Mouse (Mus musculus) lung, embryonic 14.5 days (tissue): Measurements from ENCODE around the gene Npas4. TPM values are rescaled to one million over a fixed set of nuclear protein-coding genes. Genes with fewer than 3 reads are reported as not detected.
"Not testable (repeated sequence)": the region's sequence is repeated elsewhere in the genome, so short reads cannot be mapped to it uniquely, and the experiment has no call there.

ENCODE experiments used
- ATAC-seq: fragments of 200-750 bp; cut with Nextera tagmentation; 2 replicates; pipeline ENCODE4 v1.8.0; 2017; ENCODE audit warnings: mild to moderate bottlenecking, moderate TSS enrichment, moderate library complexity; ENCODE audit not compliant: insufficient read depth
- DNase-seq: peaks from one replicate; pipeline ENCODE4 v3.0.0-alpha.2; 2015
- H3K27ac ChIP-seq: fragments of 300-500 bp; sonication (generic); 2 replicates; pipeline ENCODE4 v1.5.1; 2014; ENCODE audit warnings: low read depth, mild to moderate bottlenecking, moderate library complexity
- H3K27me3 ChIP-seq: fragments of 300-500 bp; sonication (generic); 2 replicates; pipeline ENCODE4 v1.6.1; 2014; ENCODE audit warnings: low read length, control low read depth; ENCODE audit not compliant: insufficient read depth
- H3K36me3 ChIP-seq: fragments of 300-500 bp; sonication (generic); 2 replicates; pipeline ENCODE4 v1.6.1; 2014; ENCODE audit warnings: control low read depth; ENCODE audit not compliant: insufficient read depth
- H3K4me1 ChIP-seq: fragments of 300-500 bp; sonication (generic); 2 replicates; pipeline ENCODE4 v1.6.1; 2014; ENCODE audit warnings: antibody characterized with exemption, control low read depth; ENCODE audit not compliant: insufficient read depth
- H3K4me2 ChIP-seq: fragments of 300-500 bp; sonication (generic); 2 replicates; pipeline ENCODE4 v1.6.1; 2014; ENCODE audit warnings: mild to moderate bottlenecking
- H3K4me3 ChIP-seq: fragments of 300-500 bp; sonication (generic); 2 replicates; pipeline ENCODE4 v1.5.1; 2014; ENCODE audit warnings: low read depth, low read length
- H3K9ac ChIP-seq: fragments of 300-500 bp; sonication (generic); 2 replicates; pipeline ENCODE4 v1.6.1; 2014
- H3K9me3 ChIP-seq: fragments of 300-500 bp; sonication (generic); 2 replicates; pipeline ENCODE4 v1.6.1; 2016; ENCODE audit warnings: low read depth, low read length, control low read depth
- CTCF ChIP-seq: IDR thresholded peaks from 2 replicates; pipeline ENCODE4 v1.5.1; 2016; ENCODE audit warnings: antibody characterized with exemption, low read depth
- WGBS: fragments of 180-500 bp; shearing (Covaris S2); extraction: QIAGEN DNeasy Blood & Tissue Kit; methylation state at CpG from one replicate; pipeline ENCODE4 v1.1.7; 2014; 5-methylcytosine and 5-hydroxymethylcytosine counted together
- polyA plus RNA-seq: library from polyadenylated mRNA; unstranded; fragments of >200 nt; fragmentation: Nextera tagmentation; extraction: Ambion mirVana; gene quantifications from 2 replicates; pipeline ENCODE4 v1.2.1, GENCODE M21; 2014

The Npas4 gene
- polyA plus RNA-seq, 1 experiment from 2014 or later = not detected

- H3K36me3 ChIP-seq = no peaks in the 10 kb centered on the region
- peak; percentile 78 for DNase-seq
- TF ChIP-seq CTCF = peak; percentile 60
- H3K4me1 ChIP-seq = peaks cover 8% of the 10 kb centered on the region
- H3K9ac ChIP-seq = no peak overlapping the region
- H3K27ac ChIP-seq = no peak overlapping the region
- H3K4me3 ChIP-seq = no peak overlapping the region
- H3K9me3 ChIP-seq = no peaks in the 10 kb centered on the region
- WGBS = 14% methylated on average over 8 of the region's 8 CpGs
- no peak for ATAC-seq
- H3K4me2 ChIP-seq = no peak overlapping the region
- H3K27me3 ChIP-seq = no peaks in the 10 kb centered on the region
Observed at GRCm38 (mm10) chr19:5014961-5015398, 24.9 kb upstream of the Npas4 start.

GRCm38 (mm10) chr19:5013138-5013537, 23.0 kb upstream of the Npas4 start:
- Histone ChIP-seq H3K9ac (no peak overlapping the region), H3K9me3 (no peaks in the 10 kb centered on the region), H3K4me3 (no peak overlapping the region), H3K27me3 (no peaks in the 10 kb centered on the region), H3K36me3 (no peaks in the 10 kb centered on the region), H3K4me2 (no peak overlapping the region), H3K4me1 (peaks cover 8% of the 10 kb centered on the region), H3K27ac (no peak overlapping the region)
- no peak for TF ChIP-seq CTCF
- ATAC-seq (no peak), DNase-seq (no peak)
- WGBS = 56% methylated on average over 8 of the region's 8 CpGs

GRCm38 (mm10) chr19:5004925-5005324, 14.8 kb upstream of the Npas4 start:
- WGBS = 60% methylated on average over 4 of the region's 4 CpGs
- no peaks in the 10 kb centered on the region for H3K27me3 ChIP-seq
- no peak for TF ChIP-seq CTCF

GRCm38 (mm10) chr19:5003644-5004043, 13.5 kb upstream of the Npas4 start:
- not testable (repeated sequence) for H3K27me3 ChIP-seq, H3K4me1 ChIP-seq, H3K36me3 ChIP-seq, H3K27ac ChIP-seq, ATAC-seq, H3K9me3 ChIP-seq, DNase-seq, H3K4me3 ChIP-seq, H3K4me2 ChIP-seq, H3K9ac ChIP-seq
- WGBS = 59% methylated on average over 2 of the region's 2 CpGs

More at GRCm38 (mm10) chr19:5004925-5005324, 14.8 kb upstream of the Npas4 start:
- Histone ChIP-seq H3K36me3 (no peaks in the 10 kb centered on the region), H3K4me2 (no peak overlapping the region), H3K4me1 (peaks cover 7% of the 10 kb centered on the region; the same call in 1 of the 2 replicates), H3K4me3 (no peak overlapping the region), H3K9me3 (no peaks in the 10 kb centered on the region), H3K9ac (no peak overlapping the region), H3K27ac (no peak overlapping the region)
- DNase-seq (no peak), ATAC-seq (no peak)

- Histone ChIP-seq H3K9ac (peak overlapping the region; percentile 34), H3K4me3 (peak overlapping the region; percentile 15; the same call in 1 of the 2 replicates), H3K9me3 (no peaks in the 10 kb centered on the region), H3K4me2 (peak overlapping the region; percentile 57), H3K27me3 (no peaks in the 10 kb centered on the region), H3K27ac (peak overlapping the region; percentile 33; the same call in 1 of the 2 replicates), H3K4me1 (peaks cover 7% of the 10 kb centered on the region; the same call in 1 of the 2 replicates), H3K36me3 (no peaks in the 10 kb centered on the region)
- DNase-seq (peak; percentile 95), ATAC-seq (peak; percentile 97)
- under 1% methylated on average over 39 of the region's 39 CpGs for WGBS
- peak; percentile 80 for TF ChIP-seq CTCF
Observed at GRCm38 (mm10) chr19:5001666-5002406, 11.7 kb upstream of the Npas4 start.

- Histone ChIP-seq H3K4me1 (peaks cover 7% of the 10 kb centered on the region; the same call in 1 of the 2 replicates), H3K27ac (no peak overlapping the region), H3K9me3 (no peaks in the 10 kb centered on the region), H3K9ac (no peak overlapping the region), H3K4me2 (no peak overlapping the region; the same call in 1 of the 2 replicates), H3K4me3 (no peak overlapping the region), H3K27me3 (no peaks in the 10 kb centered on the region), H3K36me3 (no peaks in the 10 kb centered on the region)
- DNase-seq = no peak
- no peak for ATAC-seq
- WGBS = 54% methylated on average over 6 of the region's 6 CpGs
- no peak for TF ChIP-seq CTCF
Observed at GRCm38 (mm10) chr19:4999445-5000140, 9.5 kb upstream of the Npas4 start.

- Histone ChIP-seq H3K4me2 (no peak overlapping the region), H3K4me3 (no peak overlapping the region), H3K27ac (no peak overlapping the region), H3K36me3 (no peaks in the 10 kb centered on the region), H3K9me3 (no peaks in the 10 kb centered on the region), H3K4me1 (no peaks in the 10 kb centered on the region), H3K9ac (no peak overlapping the region), H3K27me3 (peaks cover 31% of the 10 kb centered on the region)
- DNase-seq (no peak), ATAC-seq (no peak)
- 50% methylated on average over 5 of the region's 5 CpGs for WGBS
- TF ChIP-seq CTCF = no peak
Observed at GRCm38 (mm10) chr19:4994043-4994442, 3.9 kb upstream of the Npas4 start.
